Mouse (Mus musculus): ENCODE data around the gene Rorc.

Rorc gene

DNA sequence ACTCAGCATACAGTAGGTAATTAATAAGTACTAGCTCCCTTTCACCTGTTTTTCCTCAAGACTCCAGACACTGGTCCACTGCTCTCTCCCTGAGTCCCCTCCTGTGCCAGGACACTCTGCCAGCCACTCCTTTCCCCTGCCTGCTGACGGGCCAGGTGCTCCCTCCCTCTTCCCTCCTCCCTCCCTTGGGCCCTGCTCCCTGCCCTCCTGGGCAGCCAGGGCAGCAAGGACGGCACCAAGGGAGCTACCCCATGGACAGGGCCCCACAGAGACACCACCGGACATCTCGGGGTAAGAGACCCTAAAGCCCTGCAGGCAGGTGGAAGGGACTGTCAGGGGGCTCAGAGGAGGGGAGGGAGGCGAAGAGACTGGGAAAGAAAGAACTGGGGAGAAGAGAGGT is at the start of gene Rorc:
Gene Rorc, plus strand, starts transcription at position 154 of the 400 bp plus-strand sequence.
- no peak for DNase-seq (ENCODE audit: low spot score)

DNA sequence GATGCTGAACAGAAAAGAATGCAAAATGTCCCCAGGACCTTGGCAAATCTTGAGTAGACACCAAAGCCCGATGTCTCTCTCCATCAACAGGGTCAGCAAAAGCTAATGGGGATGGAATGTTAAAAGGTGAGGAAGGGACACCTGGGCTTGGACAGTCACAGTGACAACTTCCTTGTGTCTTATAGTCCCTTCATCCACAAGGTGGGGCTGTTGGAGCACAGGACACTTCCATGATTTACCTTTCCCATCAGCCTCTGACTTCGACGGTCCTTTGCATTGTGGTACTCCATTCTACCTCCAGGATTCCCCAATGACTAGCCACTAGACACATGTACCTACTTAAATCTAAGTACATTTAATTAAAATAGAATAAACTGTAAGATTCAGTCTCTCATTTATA is 43.9 kb upstream of the Rorc start:
- peak; percentile 18 for DNase-seq (ENCODE audit: low spot score)

DNA sequence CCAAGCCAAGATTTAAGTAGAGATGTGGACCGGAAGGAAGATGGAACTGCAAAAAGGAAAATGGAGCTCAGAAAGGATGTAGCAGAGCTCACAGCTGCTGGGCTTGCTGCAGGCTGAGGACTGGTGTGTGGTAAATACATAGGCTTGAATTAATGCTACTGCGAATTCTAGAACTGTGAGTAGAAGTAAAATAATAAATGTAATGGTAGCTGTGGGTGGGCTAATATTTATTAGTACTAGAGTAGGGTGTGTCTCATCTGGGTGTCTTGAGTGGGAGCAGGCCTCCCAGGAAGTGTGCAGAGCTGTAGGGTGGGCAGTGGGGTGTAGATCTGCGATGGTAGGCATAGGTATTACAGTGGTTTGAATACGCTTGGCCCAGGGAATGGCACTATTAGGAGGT is 38.2 kb upstream of the Rorc start:
- DNase-seq (ENCODE audit: low spot score): no peak

DNA sequence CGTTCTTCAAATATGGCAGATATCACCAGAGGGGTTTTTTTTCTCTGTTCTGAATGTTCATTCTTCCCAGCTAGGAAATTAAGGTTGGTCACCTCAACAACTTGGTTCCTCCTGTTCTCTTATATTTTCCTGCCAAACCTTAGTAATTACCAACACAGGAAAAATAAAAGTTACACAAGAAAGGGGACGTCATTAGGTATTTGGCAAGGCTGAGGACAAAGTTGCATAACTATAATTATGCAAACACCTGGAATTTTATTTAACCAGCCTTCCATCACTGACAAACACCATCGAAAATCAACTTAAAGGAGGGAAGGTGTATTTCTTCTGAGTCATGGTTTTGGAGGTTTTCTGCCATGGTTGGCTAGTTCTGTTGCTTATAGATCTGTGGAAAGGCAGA is 34.1 kb upstream of the Rorc start:
- DNase-seq (ENCODE audit: low spot score): no peak

DNA sequence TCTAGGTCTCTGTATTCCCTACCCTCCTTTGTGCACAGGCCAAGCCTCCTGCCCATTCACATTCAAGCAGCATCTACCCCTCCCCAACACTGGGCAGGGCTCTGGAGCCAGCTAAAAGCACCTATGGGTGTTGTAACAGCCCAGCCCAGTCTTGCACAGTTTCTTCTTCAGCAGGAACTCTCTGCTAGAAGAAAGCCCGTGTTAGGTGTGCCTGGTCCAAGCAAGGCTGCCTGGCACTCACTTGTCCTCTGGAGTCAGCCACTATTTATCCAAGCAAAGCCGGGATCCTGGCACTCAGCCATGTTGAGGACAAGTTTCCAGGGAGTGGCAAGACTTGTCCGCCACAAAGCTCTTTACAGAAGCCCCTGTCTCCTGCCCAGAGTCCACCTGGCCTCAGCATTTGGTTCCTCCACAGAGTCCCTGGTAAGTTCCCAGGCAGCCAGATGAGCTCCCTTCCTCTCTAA is 30.6 kb upstream of the Rorc start, which contains the start of gene Them5:
Gene Them5, plus strand, starts transcription at position 141 of the 464 bp plus-strand sequence.
- DNase-seq (ENCODE audit: low spot score): no peak

DNA sequence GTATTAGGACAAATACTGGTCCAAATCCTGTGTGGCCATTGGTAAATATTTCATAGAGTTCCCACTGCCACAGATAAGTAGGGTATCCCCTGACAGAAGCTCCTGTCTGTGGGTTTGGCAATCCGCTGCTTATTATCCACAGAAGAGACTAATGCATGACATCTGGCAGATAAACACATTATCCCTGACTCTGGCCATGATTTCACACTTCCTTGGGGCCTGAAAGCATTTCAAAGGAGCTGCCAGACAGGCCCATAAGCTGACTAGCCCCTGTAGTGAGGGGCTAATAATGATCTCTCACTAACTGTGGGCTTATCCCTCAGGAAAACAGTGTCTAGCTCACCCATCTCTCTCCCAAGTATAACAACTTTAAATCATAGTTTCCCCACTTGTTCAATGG is 30.0 kb upstream of the Rorc start:
- no peak for DNase-seq (ENCODE audit: low spot score)

DNA sequence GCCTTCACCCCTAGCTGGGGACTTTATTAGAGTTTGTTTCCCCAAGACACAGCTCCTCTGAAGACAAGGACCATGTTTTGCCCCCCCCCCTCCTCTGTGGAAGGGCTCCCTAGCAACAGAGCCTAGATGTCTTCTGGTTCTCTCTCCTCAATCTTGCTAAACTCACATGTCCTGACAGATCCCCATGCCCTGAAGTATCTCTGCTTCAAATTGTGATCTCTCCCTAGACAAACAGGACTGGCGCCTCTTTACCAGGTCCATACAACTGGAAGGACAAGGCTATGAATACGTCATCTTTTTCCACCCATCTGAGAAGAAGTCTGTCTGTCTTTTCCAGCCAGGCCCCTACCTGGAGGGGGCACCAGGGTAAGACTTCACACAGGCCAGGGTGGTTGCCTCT is 28.4 kb upstream of the Rorc start:
- DNase-seq (ENCODE audit: low spot score): no peak

DNA sequence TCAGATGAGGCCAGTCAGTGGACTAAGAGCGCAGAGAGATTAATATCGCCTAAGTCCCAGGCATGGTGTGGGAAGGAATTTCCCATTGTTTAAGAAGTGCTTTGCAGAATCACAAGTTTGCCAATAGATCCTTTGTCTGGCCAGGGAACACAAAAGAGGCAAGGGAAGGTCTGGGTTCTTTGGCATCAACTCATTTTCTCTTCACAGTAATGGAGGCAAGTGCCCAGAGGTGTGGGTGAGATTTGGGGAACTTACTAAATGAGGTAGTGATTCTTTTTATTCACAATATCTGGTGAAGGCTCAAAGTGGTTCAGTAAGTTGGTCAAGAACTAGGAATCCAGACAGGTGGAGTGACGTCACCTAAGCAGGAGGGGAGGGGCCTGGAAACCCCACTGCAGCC is 27.7 kb upstream of the Rorc start:
- no peak for DNase-seq (ENCODE audit: low spot score)

DNA sequence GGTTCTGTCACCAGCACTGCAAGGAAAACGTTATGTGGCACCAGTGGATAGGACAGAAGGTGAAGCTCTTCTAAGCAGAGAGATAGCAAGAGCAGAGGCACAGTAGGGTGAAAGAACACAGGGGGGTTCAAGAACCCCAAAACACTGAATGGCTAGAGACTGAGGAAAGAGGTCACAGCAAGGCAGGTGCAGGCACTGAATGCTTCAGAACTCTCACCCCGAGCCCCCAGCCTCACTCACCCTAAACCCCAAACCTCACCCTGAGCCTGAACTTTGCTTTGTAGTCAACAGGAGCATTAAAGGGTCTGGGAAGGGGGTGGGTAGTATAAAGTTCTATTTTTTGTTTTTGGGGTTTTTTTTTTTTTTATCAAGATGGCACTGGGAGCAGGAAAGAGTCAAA is 24.4 kb upstream of the Rorc start:
- no peak for DNase-seq (ENCODE audit: low spot score)

DNA sequence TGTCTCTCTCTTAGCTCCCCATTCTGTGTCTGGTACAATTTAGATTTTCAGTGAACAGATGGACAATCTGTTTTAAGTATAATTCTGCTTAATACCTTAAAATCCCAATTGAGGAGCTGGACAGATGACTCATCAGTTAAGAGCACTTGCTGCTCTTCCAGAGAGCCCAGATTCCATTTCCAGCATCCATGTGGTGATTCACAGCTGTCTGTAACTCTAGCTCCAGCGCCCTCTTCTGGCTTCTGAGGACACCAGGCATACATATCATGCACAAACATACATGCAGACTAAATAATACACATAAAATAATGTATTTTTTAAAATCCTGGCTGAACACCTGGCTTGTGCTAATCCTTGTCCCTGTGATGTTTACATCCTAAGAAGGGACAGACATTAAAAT is 11.8 kb upstream of the Rorc start:
- peak; percentile 56 for DNase-seq (ENCODE audit: low spot score)

DNA sequence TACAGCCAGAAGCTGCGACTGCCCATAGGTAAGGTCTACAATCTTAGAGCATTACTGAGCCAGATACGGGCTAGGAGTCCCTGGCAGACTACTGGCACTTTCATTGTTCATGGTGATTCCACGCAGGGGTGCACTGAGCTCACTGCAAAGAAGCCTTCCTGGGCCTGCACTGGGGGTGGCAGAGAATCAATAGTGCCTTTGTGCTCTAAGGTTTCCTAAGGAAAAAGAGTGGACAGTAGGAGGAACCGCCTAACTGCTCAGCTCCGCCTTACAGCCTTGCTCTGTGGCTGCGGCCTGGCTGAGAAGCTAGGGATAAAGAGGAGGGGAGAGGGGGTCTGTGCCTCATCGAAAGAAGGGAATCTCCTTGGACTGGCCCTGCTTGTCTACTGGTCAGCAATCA is 10.5 kb upstream of the Rorc start, which contains the start of gene C2cd4d:
Gene C2cd4d, plus strand, starts transcription at position 301 of the 400 bp plus-strand sequence.
- no peak for DNase-seq (ENCODE audit: low spot score)

DNA sequence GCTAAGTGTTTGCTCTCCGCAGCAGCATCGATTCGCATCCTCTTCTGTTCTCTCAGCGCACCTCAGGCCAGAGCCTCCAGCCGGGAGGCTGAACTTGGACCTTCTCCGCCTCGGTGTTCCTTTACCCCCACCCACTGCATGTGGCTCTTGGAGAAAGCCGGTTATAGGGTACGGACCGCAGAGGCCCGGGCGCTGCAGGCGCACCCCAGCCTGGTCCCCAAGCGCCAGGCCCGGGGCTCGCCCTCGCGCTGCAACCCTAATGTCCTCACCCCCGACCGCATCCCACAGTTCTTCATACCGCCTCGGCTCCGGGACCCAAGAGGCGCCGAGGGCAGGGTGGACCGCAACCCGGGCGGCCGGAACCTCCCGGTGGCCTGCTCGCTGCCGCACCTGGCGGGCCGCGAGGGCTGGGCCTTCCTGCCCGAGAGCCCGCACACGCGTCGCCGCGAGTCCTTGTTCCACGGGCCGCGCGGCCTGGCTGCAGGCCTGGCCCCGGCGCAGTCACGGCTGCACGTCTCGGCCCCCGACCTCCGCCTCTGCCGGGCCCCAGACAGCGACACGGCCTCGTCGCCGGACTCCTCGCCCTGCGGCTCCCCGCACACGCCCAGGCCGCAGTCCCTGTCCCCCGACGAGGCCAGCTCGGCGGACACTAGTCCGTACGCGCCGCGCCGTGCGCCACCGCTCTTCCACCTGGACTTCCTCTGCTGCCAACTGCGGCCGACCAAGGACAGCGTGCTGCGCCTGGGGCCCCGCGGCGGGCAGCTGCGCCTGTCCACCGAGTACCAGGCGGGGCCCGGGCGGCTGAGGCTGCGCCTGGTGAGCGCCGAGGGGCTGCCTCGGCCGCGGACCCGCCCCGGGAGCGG is 9.1 kb upstream of the Rorc start:
- peak; percentile 57 for DNase-seq (ENCODE audit: low spot score)

DNA sequence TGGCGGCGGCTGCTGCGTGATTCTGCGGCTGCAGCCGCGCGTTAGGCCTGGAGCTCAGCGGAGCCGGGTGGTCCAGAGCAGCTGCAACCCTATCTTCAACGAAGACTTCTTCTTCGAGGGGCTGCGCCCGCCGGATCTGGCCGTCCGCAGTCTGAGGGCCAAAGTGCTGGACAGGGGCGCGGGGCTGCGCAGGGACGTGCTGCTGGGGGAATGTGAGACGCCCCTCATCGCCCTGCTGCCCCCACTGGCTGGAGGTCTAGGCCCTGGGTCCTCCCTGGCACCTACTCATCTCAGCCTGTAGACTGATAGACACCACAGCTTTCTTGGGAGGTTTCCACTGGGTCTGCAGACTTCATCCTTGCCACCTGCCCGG is 8.5 kb upstream of the Rorc start:
- peak; percentile 45 for DNase-seq (ENCODE audit: low spot score)

DNA sequence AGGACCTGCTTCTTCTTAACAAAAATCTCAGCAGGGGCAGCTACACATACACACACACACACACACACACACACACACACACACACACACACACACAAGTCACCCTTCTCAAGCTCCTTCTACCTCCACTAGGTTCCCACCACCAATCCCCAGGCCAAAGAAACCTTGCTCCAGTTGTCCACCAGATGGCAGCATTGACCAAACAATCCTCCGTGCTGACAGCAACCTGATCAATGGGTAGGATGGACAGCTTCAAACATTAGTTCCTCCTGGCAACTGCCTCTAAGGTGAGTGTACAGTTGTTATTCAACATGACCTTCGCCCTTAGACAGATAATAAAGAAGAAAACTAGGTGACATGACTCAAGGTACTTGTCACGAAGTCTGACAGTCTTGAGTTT is 5.8 kb upstream of the Rorc start:
- DNase-seq (ENCODE audit: low spot score): peak; percentile 92

DNA sequence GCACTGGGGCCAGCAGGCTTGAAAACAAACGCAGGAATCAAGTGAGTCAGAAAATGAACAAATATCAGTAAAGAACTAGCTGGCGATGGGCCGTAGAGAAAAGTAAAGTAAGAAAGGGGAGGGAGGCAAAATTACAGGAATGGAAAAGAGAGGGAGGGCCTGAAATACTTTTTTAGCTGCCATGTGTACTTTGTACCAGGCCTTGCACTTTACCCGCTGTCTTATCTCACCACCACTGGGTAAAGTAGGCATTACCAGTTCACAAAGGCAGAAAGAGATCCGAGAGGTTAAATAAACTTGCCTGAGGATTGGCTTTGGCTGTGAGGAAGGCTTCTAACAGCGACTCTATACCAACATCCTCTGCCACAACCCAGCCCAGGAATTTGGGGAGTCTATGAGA is 5.1 kb upstream of the Rorc start:
- no peak for DNase-seq (ENCODE audit: low spot score)

DNA sequence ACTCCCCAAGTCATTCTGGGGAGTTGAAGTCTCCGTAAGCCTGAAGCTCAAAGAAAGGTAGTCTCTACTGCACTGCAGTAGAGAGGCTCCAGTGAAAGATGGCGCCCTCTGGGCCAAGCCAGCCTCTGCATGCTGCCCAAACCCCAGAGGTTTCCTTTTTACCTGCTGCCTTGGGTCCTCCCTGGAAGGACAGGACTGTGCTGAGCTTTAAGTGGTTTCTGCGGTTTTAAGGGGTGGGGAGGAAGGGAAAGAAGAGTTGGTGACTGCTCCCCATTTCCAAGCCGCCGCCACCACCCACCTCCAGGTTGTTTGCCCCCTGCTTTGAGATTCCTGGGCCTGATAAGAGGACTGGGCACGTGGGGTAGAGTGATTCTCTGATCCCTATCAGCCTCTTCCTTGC is 4.0 kb upstream of the Rorc start:
- DNase-seq (ENCODE audit: low spot score): no peak

DNA sequence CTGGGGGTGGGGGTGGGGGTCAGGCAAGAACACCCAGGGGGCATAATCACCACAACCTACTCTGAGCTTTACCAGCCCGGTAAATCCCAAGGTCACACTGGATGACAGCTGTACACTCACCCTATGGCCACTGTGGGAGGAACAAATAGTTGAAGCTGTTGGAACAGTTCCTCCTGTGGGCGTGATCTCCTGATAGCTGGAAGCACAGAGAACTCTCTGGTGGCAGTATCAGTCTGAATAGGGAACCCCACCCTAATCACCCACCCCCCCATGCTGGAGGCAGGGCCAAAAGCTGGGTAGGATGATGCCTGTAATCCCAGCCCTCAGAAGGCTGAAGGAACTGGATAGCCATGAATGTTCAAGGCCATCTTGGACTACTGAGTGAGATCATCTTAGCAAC is 2.9 kb upstream of the Rorc start:
- DNase-seq (ENCODE audit: low spot score): no peak

DNA sequence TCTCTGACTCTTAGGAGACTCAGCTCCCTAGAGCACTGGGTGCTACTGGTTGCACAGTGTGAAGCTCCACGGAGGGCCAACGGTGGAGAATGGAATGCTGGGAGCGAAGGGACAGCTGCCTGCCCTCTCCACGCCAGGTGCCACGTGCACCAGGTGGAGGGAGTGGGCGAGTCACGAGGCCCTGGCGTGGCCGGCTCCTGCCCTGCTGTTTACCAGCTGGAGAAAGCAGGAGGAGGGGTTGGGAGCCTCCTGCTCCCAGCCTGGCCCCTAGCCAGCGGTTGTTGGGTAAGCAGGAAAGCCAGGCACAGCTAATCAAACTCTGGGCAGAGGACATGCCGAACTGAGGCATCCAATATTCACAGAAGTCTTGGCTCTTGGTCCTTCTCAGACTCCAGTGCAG is 957 bp upstream of the Rorc start:
- no peak for DNase-seq (ENCODE audit: low spot score)

DNA sequence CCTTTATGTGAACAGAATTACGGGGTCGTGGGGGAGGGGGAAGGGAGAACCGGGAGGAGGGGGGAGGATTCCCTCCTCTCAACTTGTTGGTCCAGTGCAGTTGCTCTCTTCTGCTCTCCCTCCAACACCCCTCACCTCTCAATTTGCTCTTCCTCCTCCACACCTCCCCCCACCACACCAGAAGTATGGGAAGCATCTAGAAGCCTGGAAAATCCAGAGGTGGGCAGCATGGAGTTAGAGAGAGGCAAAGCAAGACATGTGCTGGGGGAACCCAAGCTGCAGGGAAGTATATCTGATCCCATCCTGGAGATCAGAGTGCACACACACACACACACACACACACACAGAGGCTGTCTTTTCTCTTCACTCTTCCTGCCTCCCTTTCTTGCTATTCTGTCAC is 556 bp upstream of the Rorc start:
- DNase-seq (ENCODE audit: low spot score): no peak

DNA sequence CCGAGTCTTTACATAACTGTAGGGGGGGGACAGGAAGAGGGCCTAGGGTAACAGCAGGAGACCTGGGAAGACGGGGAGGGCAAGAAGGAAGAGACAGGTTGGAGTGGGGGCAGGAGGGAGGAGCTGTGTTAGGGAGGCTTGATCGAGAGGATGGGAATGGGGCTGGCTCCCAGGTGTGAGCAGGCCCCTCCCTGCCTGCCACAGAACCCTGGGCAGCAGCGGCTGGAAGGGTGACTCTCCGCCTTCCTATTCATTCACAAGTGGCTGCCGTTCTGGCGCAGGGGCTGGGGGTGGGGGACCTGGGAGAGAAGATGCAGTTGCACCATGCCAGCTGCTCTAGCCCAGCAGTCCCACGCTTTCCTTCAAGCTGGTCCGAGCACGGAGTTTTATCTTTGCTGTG is 496 bp downstream of the Rorc start:
- no peak for DNase-seq (ENCODE audit: low spot score)

DNA sequence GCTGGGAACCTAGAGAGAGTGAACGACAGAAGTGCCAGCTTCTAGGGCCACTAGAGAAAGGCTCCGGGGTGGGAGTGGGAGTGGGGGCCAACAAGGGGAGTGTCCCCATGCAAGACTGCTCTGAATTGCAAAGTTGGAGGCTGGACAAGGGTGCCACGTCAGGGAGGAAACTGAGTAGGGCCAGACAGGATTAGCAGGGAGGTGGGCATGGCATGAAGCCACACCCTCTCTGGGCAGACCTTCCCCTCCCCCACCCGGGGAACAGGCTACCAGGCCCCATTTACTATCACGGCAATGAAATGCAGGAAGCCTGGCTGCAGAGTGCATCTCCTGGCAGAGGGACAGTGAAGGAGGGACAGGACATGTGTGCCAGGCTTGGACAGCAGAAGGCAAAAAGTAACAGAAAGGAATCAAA is 1.0 kb downstream of the Rorc start:
- peak; percentile 28 for DNase-seq (ENCODE audit: low spot score)

DNA sequence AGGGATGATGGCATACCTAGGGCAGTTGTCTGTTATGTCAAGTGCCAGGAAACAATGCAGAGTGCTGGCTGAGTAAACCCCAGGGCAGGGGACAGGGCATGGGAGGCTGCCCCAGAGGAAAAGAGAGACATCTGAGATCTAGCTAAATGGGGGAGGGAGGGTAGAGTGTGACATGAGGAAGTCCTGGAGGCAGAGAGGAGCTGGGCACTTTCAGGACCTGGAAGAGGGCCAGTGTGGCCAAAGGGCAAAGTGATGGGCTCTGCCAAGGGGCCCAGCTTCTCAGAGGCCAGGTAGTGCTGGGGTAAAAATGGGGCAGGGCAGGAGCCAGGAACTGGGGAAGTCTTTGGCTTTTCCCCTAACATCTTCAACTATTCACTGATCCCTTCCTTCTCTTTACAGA is 2.0 kb downstream of the Rorc start:
- no peak for DNase-seq (ENCODE audit: low spot score)

DNA sequence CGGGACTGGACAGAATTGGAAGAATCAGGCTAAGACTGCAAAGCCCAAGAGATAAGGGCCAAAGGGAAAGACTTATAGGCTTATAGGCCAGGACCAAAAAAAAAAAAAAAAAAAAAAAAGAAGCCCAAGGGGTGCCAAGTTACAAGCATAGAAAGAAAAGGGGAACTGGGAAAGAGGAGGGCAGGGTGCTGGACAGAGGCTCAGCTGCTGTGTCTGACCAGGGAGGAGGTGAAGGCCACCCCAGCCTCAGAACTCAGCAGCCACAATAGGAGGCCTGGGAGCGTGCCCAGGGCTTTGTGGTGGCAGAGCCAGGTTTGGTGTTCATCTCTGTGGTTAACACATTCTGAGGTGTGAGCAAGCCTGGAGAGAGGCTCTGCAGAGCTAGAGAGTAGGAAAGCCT is 2.6 kb downstream of the Rorc start:
- no peak for DNase-seq (ENCODE audit: low spot score)

DNA sequence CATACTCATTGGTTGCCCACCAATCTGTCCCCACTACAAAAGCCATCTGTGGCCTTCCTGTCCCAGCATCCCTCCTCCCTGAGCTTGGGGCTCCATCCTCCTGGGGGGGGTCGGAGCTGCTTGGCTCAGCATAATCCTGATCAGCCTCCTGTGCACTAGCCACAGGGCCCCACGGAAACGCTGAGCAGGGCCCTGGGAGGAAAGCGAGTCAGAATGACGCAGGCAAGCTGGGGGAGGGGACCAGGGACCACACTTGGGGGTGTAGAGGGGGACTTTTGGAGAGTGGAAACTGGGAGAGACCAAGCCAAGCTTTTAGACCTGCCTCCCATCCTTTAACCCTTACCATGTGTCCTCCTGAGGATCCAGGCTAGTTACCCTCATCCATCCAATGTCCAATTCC is 3.3 kb downstream of the Rorc start:
- no peak for DNase-seq (ENCODE audit: low spot score)
